Mouse (Mus musculus) hindbrain, embryonic 13.5 days (tissue): ENCODE measurements around the gene Arsg. TPM values are rescaled to one million over a fixed set of nuclear protein-coding genes. Genes with fewer than 3 reads are reported as not detected.

ENCODE experiments used
- ATAC-seq: fragments of 200-750 bp; cut with Nextera tagmentation; 2 replicates; pipeline ENCODE4 v1.8.0; 2017; ENCODE audit warnings: moderate TSS enrichment; ENCODE audit not compliant: low FRiP score
- H3K27ac ChIP-seq: fragments of 300-500 bp; sonication (generic); 2 replicates; pipeline ENCODE4 v1.5.1; 2015; ENCODE audit warnings: inconsistent platforms, mild to moderate bottlenecking, moderate library complexity
- H3K27me3 ChIP-seq: fragments of 300-500 bp; sonication (generic); 2 replicates; pipeline ENCODE4 v1.6.1; 2015; ENCODE audit warnings: mild to moderate bottlenecking, inconsistent platforms
- H3K36me3 ChIP-seq: fragments of 300-500 bp; sonication (generic); 2 replicates; pipeline ENCODE4 v1.6.1; 2015; ENCODE audit warnings: mild to moderate bottlenecking, inconsistent platforms
- H3K4me1 ChIP-seq: fragments of 300-500 bp; sonication (generic); replicated peaks from 2 replicates; pipeline ENCODE4 v1.6.1; 2015; ENCODE audit warnings: inconsistent platforms
- H3K4me2 ChIP-seq: fragments of 300-500 bp; sonication (generic); 2 replicates; pipeline ENCODE4 v1.6.1; 2015; ENCODE audit warnings: inconsistent platforms, mild to moderate bottlenecking, moderate library complexity
- H3K4me3 ChIP-seq: fragments of 300-500 bp; sonication (generic); 2 replicates; pipeline ENCODE4 v1.5.1; 2015; ENCODE audit warnings: mild to moderate bottlenecking, inconsistent platforms
- H3K9ac ChIP-seq: fragments of 300-500 bp; sonication (generic); 2 replicates; pipeline ENCODE4 v1.6.1; 2015; ENCODE audit warnings: mild to moderate bottlenecking, inconsistent platforms
- H3K9me3 ChIP-seq: fragments of 300-500 bp; sonication (generic); 2 replicates; pipeline ENCODE4 v1.6.1; 2016; ENCODE audit warnings: inconsistent platforms
- WGBS: fragments of 180-500 bp; shearing (Covaris S2); methylation state at CpG from one replicate; pipeline ENCODE4 v1.1.7; 2015; 5-methylcytosine and 5-hydroxymethylcytosine counted together
- polyA plus RNA-seq: library from polyadenylated mRNA; unstranded; fragments of >200 nt; fragmentation: Nextera tagmentation; extraction: Ambion mirVana; gene quantifications from 2 replicates; pipeline ENCODE4 v1.2.1, GENCODE M21; 2015

Gene Arsg
- polyA plus RNA-seq, 1 experiment from 2014 or later = 8.9 TPM

- no peak for ATAC-seq
- no peak overlapping the region for H3K27ac ChIP-seq
- H3K27me3 ChIP-seq = 0 out of 2 replicates have a peak, but pooled peaks cover 2% of the 10 kb centered on the region
Observed at GRCm38 (mm10) chr11:109504977-109505376, 31.8 kb downstream of the Arsg start.

DNA sequence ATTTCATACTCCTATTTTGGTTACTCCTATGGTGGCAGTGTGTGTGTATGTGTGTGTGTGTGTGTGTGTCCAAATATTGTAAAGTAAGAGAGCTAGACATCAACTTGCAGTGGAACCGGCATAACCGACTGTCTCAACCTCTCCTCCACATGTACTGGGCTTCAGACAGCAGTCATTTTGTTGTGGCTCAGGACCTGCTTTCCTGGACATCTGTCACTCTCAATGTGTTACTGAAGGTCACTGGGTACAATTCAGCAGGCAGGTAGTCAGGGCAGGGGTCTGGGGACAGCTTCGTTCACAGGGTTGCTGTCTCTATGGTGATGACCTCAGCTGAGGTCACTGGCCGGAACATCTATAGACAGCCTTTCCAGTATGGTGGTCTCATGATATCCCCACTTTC is 32.6 kb downstream of the Arsg start:
- no peak for ATAC-seq
- WGBS = 82% methylated on average over 4 of the region's 4 CpGs
- Histone ChIP-seq H3K27ac (no peak overlapping the region), H3K36me3 (no peaks in the 10 kb centered on the region), H3K4me1 (0 out of 2 replicates have a peak, but pooled peaks cover 5% of the 10 kb centered on the region), H3K4me3 (no peak overlapping the region), H3K9me3 (no peaks in the 10 kb centered on the region), H3K27me3 (no peaks in the 10 kb centered on the region), H3K4me2 (no peak overlapping the region), H3K9ac (no peak overlapping the region)

More at GRCm38 (mm10) chr11:109504977-109505376, 31.8 kb downstream of the Arsg start:
- Histone ChIP-seq H3K4me1 (0 out of 2 replicates have a peak, but pooled peaks cover 5% of the 10 kb centered on the region), H3K9me3 (no peaks in the 10 kb centered on the region), H3K4me2 (no peak overlapping the region), H3K36me3 (no peaks in the 10 kb centered on the region), H3K9ac (no peak overlapping the region), H3K4me3 (no peak overlapping the region)
- 68% methylated on average over 9 of the region's 9 CpGs for WGBS

DNA sequence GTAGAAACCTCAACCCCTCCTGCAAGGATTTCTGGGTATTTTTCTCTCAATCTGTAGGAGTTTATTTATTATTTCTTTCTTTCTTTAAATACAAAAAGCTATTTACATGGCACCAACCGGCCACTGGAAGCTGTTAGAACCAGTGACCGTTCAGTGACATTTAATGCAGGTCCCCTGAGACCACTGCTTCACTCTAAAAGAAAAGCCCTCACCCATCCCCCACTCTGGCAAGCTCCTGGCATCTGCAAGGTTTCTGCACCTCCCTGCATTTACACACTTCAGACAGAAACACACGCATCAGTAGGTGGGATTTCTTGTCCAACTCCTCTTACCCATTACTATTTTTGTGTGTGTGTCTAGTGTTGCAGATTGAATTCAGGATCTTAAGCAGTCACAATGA is 33.9 kb downstream of the Arsg start:
- Histone ChIP-seq H3K9me3 (no peaks in the 10 kb centered on the region), H3K9ac (no peak overlapping the region), H3K27ac (no peak overlapping the region), H3K4me2 (no peak overlapping the region), H3K36me3 (no peaks in the 10 kb centered on the region), H3K27me3 (no peaks in the 10 kb centered on the region), H3K4me3 (no peak overlapping the region), H3K4me1 (0 out of 2 replicates have a peak, but pooled peaks cover 5% of the 10 kb centered on the region)
- 46% methylated on average over 3 of the region's 3 CpGs for WGBS
- no peak for ATAC-seq

- Histone ChIP-seq H3K9ac (no peak overlapping the region), H3K36me3 (no peaks in the 10 kb centered on the region), H3K4me1 (no peaks in the 10 kb centered on the region), H3K9me3 (no peaks in the 10 kb centered on the region), H3K27ac (no peak overlapping the region), H3K4me3 (no peak overlapping the region), H3K4me2 (no peak overlapping the region), H3K27me3 (no peaks in the 10 kb centered on the region)
- WGBS = 90% methylated on average over 16 of the region's 16 CpGs
- ATAC-seq = no peak
Observed at GRCm38 (mm10) chr11:109512995-109513675, 40.0 kb downstream of the Arsg start.

DNA sequence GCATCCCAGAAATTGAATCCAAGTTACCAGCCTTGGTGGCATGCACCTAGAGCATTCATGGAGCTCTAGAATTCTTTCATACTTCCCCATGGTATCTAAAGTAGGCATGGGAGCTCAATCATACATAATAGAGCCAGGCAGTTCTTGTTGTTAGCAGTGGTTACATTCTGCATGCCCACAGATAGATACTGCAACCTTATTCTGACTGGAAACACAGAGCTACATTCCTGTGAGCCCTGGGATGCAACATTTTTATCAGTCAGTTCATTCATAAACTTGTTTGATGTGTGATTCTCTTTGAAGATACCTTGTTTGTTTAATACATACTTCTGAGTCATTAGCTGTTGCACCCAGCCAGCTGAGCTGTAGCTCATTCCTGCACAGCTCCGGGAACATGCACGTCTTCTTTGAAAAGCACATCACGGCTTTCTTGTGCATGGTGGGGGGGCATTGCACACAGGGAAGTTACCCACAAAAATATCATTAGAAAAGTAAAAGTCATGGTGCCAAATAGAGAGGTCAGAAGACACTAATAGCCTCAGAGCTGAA is 41.0 kb downstream of the Arsg start:
- Histone ChIP-seq H3K4me2 (no peak overlapping the region), H3K36me3 (no peaks in the 10 kb centered on the region), H3K9me3 (no peaks in the 10 kb centered on the region), H3K27me3 (no peaks in the 10 kb centered on the region), H3K9ac (no peak overlapping the region), H3K27ac (no peak overlapping the region), H3K4me1 (no peaks in the 10 kb centered on the region), H3K4me3 (no peak overlapping the region)
- ATAC-seq = no peak
- 73% methylated on average over 3 of the region's 3 CpGs for WGBS

- Histone ChIP-seq H3K36me3 (no peaks in the 10 kb centered on the region), H3K4me2 (no peak overlapping the region), H3K9ac (no peak overlapping the region), H3K27ac (no peak overlapping the region), H3K4me1 (no peaks in the 10 kb centered on the region), H3K9me3 (no peaks in the 10 kb centered on the region), H3K27me3 (no peaks in the 10 kb centered on the region), H3K4me3 (no peak overlapping the region)
- 92% methylated on average over 11 of the region's 11 CpGs for WGBS
- ATAC-seq = no peak
Observed at GRCm38 (mm10) chr11:109517330-109517729, 44.2 kb downstream of the Arsg start.

- no peaks in the 10 kb centered on the region for H3K36me3 ChIP-seq
- H3K4me2 ChIP-seq = no peak overlapping the region
- no peaks in the 10 kb centered on the region for H3K27me3 ChIP-seq
- WGBS = 94% methylated on average over 3 of the region's 3 CpGs
- ATAC-seq = no peak
- H3K4me3 ChIP-seq = no peak overlapping the region
- H3K27ac ChIP-seq = no peak overlapping the region
- no peaks in the 10 kb centered on the region for H3K4me1 ChIP-seq
- no peak overlapping the region for H3K9ac ChIP-seq
- H3K9me3 ChIP-seq = no peaks in the 10 kb centered on the region
Observed at GRCm38 (mm10) chr11:109517816-109518215, 44.6 kb downstream of the Arsg start.

DNA sequence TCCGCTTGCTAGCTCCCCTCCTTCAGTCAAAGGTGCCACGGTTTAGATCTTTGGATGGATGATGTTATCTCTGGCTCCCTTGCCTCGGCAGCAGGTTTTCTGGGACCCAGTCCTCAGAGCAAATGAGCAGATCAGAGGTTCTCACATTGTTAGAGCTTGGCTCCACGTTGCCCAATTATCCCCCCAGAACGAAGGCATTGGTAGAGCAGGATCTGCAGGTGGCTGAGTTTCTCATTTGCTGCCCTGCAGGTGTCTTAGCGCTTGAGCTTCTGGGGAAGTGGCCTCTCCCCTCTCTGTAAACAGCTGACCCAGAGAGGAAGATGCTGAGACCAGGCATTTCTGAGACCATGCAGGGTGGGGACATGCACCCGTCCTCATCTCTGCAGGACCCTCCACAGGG is 47.8 kb downstream of the Arsg start:
- 57% methylated on average over 7 of the region's 7 CpGs for WGBS
- H3K27me3 ChIP-seq = no peaks in the 10 kb centered on the region
- ATAC-seq = no peak
- H3K9ac ChIP-seq = no peak overlapping the region
- H3K4me1 ChIP-seq = no peaks in the 10 kb centered on the region
- H3K36me3 ChIP-seq = no peaks in the 10 kb centered on the region
- no peak overlapping the region for H3K4me3 ChIP-seq
- H3K9me3 ChIP-seq = no peaks in the 10 kb centered on the region
- no peak overlapping the region for H3K4me2 ChIP-seq
- no peak overlapping the region for H3K27ac ChIP-seq

GRCm38 (mm10) chr11:109524869-109525268 is 51.7 kb downstream of the Arsg start:
- Histone ChIP-seq H3K4me1 (no peaks in the 10 kb centered on the region), H3K36me3 (no peaks in the 10 kb centered on the region), H3K27ac (no peak overlapping the region), H3K27me3 (no peaks in the 10 kb centered on the region), H3K4me3 (no peak overlapping the region), H3K4me2 (no peak overlapping the region), H3K9me3 (no peaks in the 10 kb centered on the region), H3K9ac (no peak overlapping the region)
- WGBS = 89% methylated on average over 5 of the region's 5 CpGs
- no peak for ATAC-seq

DNA sequence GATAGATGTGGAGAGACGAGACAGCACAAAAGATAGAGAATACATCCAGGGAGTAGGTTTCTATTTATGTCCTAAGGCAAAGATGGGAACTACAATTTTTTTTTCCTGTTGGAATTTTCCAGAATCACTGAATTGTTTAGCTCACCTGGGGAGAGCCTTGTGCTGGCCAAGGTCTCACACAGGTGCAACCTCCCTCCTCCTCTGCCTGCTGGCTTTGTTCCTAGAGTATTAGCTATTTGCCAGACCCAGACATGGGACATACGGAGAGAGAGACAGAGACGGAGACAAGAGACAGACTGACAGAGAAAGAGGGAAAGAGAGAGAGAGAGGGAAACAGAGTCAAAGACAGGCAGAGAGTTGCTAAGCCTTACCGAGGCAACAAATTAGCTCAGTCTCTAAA is 52.4 kb downstream of the Arsg start:
- H3K27me3 ChIP-seq = no peaks in the 10 kb centered on the region
- H3K4me2 ChIP-seq = no peak overlapping the region
- ATAC-seq = no peak
- no peaks in the 10 kb centered on the region for H3K9me3 ChIP-seq
- H3K9ac ChIP-seq = no peak overlapping the region
- no peak overlapping the region for H3K27ac ChIP-seq
- no peak overlapping the region for H3K4me3 ChIP-seq
- H3K4me1 ChIP-seq = no peaks in the 10 kb centered on the region
- WGBS = 87% methylated on average over 4 of the region's 4 CpGs
- H3K36me3 ChIP-seq = no peaks in the 10 kb centered on the region

DNA sequence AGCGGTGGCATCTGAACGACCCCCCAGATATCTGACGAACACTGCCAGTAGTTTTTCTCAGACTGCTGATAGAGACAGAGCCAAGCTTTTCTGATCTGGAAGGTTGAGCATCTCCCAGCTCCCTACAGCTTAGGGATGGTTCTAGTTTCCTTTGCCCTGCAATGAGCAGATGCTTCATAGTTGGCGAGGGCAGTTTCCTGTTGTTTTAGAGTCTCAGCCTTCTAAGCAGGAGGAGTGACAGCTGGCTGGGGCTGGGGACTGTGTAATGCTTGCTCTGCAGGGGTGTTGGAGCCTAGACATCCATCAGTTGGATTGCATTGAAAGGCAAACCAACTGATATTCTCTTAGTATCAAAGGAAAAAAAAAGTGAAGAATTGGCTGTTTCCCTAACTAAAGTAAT is 56.9 kb downstream of the Arsg start:
- no peak overlapping the region for H3K27ac ChIP-seq

DNA sequence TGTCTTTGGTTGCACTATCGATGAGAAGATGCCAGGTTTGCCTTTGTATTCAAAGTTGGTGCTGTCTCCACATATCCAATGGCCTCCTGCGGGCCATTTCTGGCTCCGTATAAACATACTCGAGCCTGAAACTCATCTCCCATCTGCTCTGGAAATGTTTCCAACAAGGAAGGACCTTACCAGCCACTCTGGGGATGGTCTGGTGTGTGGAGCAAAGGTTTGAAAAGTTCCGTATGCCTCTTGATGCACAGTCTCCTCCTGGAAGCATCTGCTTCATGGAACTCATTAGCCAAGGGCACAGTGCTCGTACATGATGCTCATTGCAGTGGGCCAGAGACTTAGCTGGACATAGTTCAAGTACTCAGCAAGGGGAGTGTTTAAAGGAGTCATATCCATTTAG is 62.8 kb downstream of the Arsg start:
- no peak overlapping the region for H3K27ac ChIP-seq
- no peak overlapping the region for H3K9ac ChIP-seq
- no peaks in the 10 kb centered on the region for H3K9me3 ChIP-seq
- no peaks in the 10 kb centered on the region for H3K27me3 ChIP-seq
- H3K4me1 ChIP-seq = 0 out of 2 replicates have a peak, but pooled peaks cover 5% of the 10 kb centered on the region
- no peak overlapping the region for H3K4me2 ChIP-seq
- no peak overlapping the region for H3K4me3 ChIP-seq
- 86% methylated on average over 6 of the region's 6 CpGs for WGBS
- ATAC-seq = no peak
- H3K36me3 ChIP-seq = no peaks in the 10 kb centered on the region

More for the DNA sequence above, 56.9 kb downstream of the Arsg start:
- H3K4me2 ChIP-seq = no peak overlapping the region
- no peak overlapping the region for H3K4me3 ChIP-seq
- no peak for ATAC-seq
- H3K4me1 ChIP-seq = no peaks in the 10 kb centered on the region
- H3K27me3 ChIP-seq = no peaks in the 10 kb centered on the region
- H3K9me3 ChIP-seq = no peaks in the 10 kb centered on the region
- WGBS = 85% methylated on average over 4 of the region's 4 CpGs
- H3K36me3 ChIP-seq = no peaks in the 10 kb centered on the region
- H3K9ac ChIP-seq = no peak overlapping the region

GRCm38 (mm10) chr11:109536939-109537338 is 63.8 kb downstream of the Arsg start:
- H3K9ac ChIP-seq = no peak overlapping the region
- H3K4me1 ChIP-seq = 0 out of 2 replicates have a peak, but pooled peaks cover 5% of the 10 kb centered on the region
- no peaks in the 10 kb centered on the region for H3K27me3 ChIP-seq
- ATAC-seq = no peak
- no peak overlapping the region for H3K4me3 ChIP-seq
- no peaks in the 10 kb centered on the region for H3K9me3 ChIP-seq
- WGBS = 85% methylated on average over 5 of the region's 5 CpGs
- no peaks in the 10 kb centered on the region for H3K36me3 ChIP-seq
- H3K4me2 ChIP-seq = no peak overlapping the region
- H3K27ac ChIP-seq = no peak overlapping the region
